Mouse (Mus musculus): ENCODE data around the gene Dalrd3.
"Not testable (repeated sequence)": the region's sequence is repeated elsewhere in the genome, so short reads cannot be mapped to it uniquely, and the experiment has no call there.

DNA sequence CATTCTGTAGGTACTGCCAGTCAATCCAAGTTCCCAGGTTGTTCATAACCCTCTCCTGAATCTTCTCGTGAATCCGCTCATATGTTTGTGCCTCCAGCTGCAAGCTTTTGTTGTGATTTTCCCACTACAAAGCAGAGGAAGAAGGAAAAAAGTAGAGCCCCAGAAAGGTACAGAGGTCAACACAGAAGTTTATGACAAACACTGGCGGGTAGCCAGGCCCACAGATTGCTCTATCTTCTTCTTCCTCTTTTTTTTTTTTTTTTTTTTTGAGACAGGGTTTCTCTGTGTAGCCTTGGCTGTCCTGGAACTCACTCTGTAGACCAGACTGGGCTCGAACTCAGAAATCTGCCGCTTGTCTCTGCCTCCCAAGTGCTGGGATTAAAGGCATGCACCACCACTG, 38.2 kb downstream of the Dalrd3 start:
- TF ChIP-seq POLR2A (IDR thresholded peaks at IDR 0.05; ENCODE audit: control insufficient read depth, extremely low read depth, insufficient read depth, low read length, poor library complexity); CTCF (IDR thresholded peaks at IDR 0.05; ENCODE audit: borderline replicate concordance, control insufficient read depth, extremely low read depth, insufficient read depth, low read length, poor library complexity): not testable (repeated sequence)
